Mouse (Mus musculus): ENCODE results near the gene Rnf149. TPM values are rescaled to one million over a fixed set of nuclear protein-coding genes. Genes with fewer than 3 reads are reported as not detected.

Rnf149 gene
- polyA plus RNA-seq, 1 experiment from 2014 or later, result 25.7 TPM

GRCm38 (mm10) chr1:39540592-39540991 is 36.6 kb downstream of the Rnf149 start:
- Histone ChIP-seq H3K9me3 (ENCODE audit: control insufficient read depth, low read length) (no peaks in the 10 kb centered on the region), H3K27me3 (ENCODE audit: control insufficient read depth, insufficient read depth, low read length) (no peaks in the 10 kb centered on the region), H3K4me3 (replicated peaks; ENCODE audit: low read depth, low read length) (no peak overlapping the region), H3K4me1 (ENCODE audit: control insufficient read depth, insufficient read depth, low read length) (peaks cover 13% of the 10 kb centered on the region), H3K9ac (replicated peaks; ENCODE audit: low read length) (no peak overlapping the region), H3K4me2 (ENCODE audit: low read length) (no peak overlapping the region), H3K27ac (replicated peaks; ENCODE audit: low read depth, low read length) (no peak overlapping the region), H3K36me3 (ENCODE audit: control insufficient read depth, insufficient read depth, low read length) (peaks cover 64% of the 10 kb centered on the region)
- DNase-seq, result no peak
- ATAC-seq (ENCODE audit: low FRiP score, low TSS enrichment), result no peak

- no peak overlapping the region for H3K27ac ChIP-seq (replicated peaks; ENCODE audit: low read depth, low read length)
- no peak for DNase-seq
- peak overlapping the region; percentile 30; the same call in 1 of the 2 replicates for H3K4me2 ChIP-seq (ENCODE audit: low read length)
- H3K4me1 ChIP-seq (ENCODE audit: control insufficient read depth, insufficient read depth, low read length), result peaks cover 16% of the 10 kb centered on the region
- H3K36me3 ChIP-seq (ENCODE audit: control insufficient read depth, insufficient read depth, low read length), result peaks cover 43% of the 10 kb centered on the region
- no peaks in the 10 kb centered on the region for H3K27me3 ChIP-seq (ENCODE audit: control insufficient read depth, insufficient read depth, low read length)
- no peaks in the 10 kb centered on the region for H3K9me3 ChIP-seq (ENCODE audit: control insufficient read depth, low read length)
- H3K4me3 ChIP-seq (replicated peaks; ENCODE audit: low read depth, low read length), result no peak overlapping the region
- WGBS, result 94% methylated on average over 10 of the region's 10 CpGs
- no peak for ATAC-seq (ENCODE audit: low FRiP score, low TSS enrichment)
- H3K9ac ChIP-seq (replicated peaks; ENCODE audit: low read length), result no peak overlapping the region; the same call in 1 of the 2 replicates
Measured at GRCm38 (mm10) chr1:39537631-39538380, 39.4 kb downstream of the Rnf149 start.

DNA sequence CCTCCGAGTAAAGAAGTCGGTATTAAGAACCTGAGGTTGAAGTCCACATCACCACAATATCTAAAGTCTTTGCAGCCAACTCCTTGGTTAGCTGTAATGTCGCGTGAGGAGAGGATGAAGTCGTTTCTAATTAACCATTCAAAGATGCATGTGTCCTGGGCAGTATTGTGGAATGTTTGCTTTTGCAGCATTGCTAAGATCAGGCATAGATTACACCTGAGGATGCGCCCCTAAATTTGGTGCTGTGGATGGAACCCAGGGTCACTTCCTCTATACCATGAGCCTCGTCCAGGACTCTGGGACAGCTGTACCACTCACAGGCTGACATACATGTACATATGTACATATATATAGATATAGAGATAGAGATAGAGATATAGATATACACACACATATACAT is 40.5 kb downstream of the Rnf149 start:
- peak overlapping the region; percentile 93 for H3K9ac ChIP-seq (replicated peaks; ENCODE audit: low read length)
- H3K36me3 ChIP-seq (ENCODE audit: control insufficient read depth, insufficient read depth, low read length), result peaks cover 33% of the 10 kb centered on the region
- peak overlapping the region; percentile 88 for H3K4me3 ChIP-seq (replicated peaks; ENCODE audit: low read depth, low read length)
- ATAC-seq (ENCODE audit: low FRiP score, low TSS enrichment) (no peak), DNase-seq (no peak)
- H3K4me2 ChIP-seq (ENCODE audit: low read length), result peak overlapping the region; percentile 78
- H3K27me3 ChIP-seq (ENCODE audit: control insufficient read depth, insufficient read depth, low read length), result no peaks in the 10 kb centered on the region
- H3K9me3 ChIP-seq (ENCODE audit: control insufficient read depth, low read length), result no peaks in the 10 kb centered on the region
- peaks cover 16% of the 10 kb centered on the region for H3K4me1 ChIP-seq (ENCODE audit: control insufficient read depth, insufficient read depth, low read length)
- H3K27ac ChIP-seq (replicated peaks; ENCODE audit: low read depth, low read length), result no peak overlapping the region
- 43% methylated on average over 7 of the region's 7 CpGs for WGBS

DNA sequence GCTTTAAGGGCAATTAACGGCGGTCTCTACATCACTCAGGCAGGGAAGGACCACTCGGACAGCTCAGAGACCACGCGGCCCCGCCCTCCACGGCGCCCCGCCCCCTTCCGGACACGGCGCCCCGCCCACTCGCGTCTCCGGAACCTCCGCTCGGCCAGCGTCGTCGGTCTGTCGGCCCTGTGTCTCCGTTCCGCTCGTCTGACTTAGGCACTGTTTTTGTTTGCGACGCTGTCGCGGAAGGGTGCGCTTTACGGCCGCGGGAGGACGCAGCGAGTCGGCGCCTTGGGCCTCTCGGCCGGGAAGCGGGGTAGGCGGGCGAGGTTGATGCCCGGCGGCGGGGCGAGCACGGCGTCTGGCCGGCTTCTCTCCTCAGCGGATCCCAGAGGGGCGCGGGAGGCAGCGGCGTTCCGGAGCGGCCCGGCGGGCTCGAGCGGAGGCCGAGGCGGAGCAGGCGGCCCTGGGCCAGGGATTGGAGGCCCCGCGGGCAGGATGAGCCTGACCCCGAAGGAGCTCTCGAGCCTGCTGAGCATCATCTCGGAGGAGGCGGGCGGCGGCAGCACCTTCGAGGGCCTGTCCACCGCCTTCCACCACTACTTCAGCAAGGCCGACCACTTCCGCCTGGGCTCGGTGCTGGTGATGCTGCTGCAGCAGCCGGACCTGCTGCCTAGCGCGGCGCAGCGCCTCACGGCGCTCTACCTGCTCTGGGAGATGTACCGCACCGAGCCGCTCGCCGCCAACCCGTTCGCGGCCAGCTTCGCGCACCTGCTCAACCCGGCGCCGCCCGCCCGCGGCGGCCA is 41.5 kb downstream of the Rnf149 start:
- Histone ChIP-seq H3K27ac (replicated peaks; ENCODE audit: low read depth, low read length) (peak overlapping the region; percentile 91), H3K9me3 (ENCODE audit: control insufficient read depth, low read length) (no peaks in the 10 kb centered on the region), H3K4me2 (ENCODE audit: low read length) (peak overlapping the region; percentile 78), H3K27me3 (ENCODE audit: control insufficient read depth, insufficient read depth, low read length) (no peaks in the 10 kb centered on the region), H3K9ac (replicated peaks; ENCODE audit: low read length) (peak overlapping the region; percentile 93), H3K4me3 (replicated peaks; ENCODE audit: low read depth, low read length) (peak overlapping the region; percentile 88), H3K36me3 (ENCODE audit: control insufficient read depth, insufficient read depth, low read length) (peaks cover 28% of the 10 kb centered on the region), H3K4me1 (ENCODE audit: control insufficient read depth, insufficient read depth, low read length) (peaks cover 16% of the 10 kb centered on the region)
- peak; percentile 92 for ATAC-seq (ENCODE audit: low FRiP score, low TSS enrichment)
- under 1% methylated on average over 100 of the region's 100 CpGs for WGBS
- peak; percentile 98 for DNase-seq

DNA sequence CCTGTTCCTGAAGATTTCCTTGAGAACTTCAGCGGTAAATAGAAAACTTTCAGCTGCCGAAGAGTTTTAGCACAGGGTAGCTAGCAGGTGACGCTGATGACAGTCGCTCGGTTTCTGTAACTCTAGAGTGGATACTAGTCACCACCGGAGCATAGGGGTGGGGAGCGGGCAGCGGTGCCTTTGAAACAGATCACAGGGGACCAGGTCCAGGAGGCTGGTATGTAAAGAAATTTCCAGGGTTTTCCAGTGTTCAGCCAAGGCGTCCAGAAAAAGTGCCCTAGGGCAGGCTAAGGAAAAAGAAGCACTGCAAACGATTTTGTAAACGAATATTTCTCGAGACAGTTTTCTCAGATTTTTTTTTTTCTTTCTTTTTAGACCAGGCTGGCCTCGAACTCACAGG is 42.4 kb downstream of the Rnf149 start, which contains the start of gene Cnot11:
Gene Cnot11 (plus strand): TSS at position 162 of the 400 bp plus-strand sequence.
- Histone ChIP-seq H3K4me1 (ENCODE audit: control insufficient read depth, insufficient read depth, low read length) (peaks cover 16% of the 10 kb centered on the region), H3K9me3 (ENCODE audit: control insufficient read depth, low read length) (no peaks in the 10 kb centered on the region), H3K36me3 (ENCODE audit: control insufficient read depth, insufficient read depth, low read length) (peaks cover 20% of the 10 kb centered on the region), H3K9ac (replicated peaks; ENCODE audit: low read length) (peak within 1 kb of the TSS; percentile 93), H3K4me3 (replicated peaks; ENCODE audit: low read depth, low read length) (peak within 1 kb of the TSS; percentile 88), H3K4me2 (ENCODE audit: low read length) (peak within 1 kb of the TSS; percentile 78), H3K27me3 (ENCODE audit: control insufficient read depth, insufficient read depth, low read length) (no peaks in the 10 kb centered on the region), H3K27ac (replicated peaks; ENCODE audit: low read depth, low read length) (peak within 1 kb of the TSS; percentile 91)
- ATAC-seq (ENCODE audit: low FRiP score, low TSS enrichment), result no peak
- 35% methylated on average over 13 of the region's 13 CpGs for WGBS
- DNase-seq, result no peak

DNA sequence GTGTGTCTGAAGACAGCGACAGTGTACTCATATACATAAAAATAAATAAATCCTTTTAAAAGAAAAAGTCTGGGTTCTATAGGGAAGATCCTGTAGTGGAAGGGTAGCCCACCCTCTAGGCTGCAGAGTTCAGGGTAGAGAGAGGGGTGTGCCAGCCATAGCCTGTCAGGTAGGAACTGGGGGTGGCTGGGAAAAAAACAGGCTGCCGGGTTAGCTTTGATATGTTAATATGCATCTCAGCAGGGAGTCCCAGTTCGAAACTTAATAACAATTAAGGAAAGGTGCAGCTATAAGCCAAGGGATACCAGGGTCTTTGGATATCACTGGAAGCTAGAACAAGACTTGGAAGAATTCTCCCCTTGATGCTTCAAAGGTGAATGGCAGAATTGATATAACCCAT is 43.3 kb downstream of the Rnf149 start:
- no peak overlapping the region for H3K27ac ChIP-seq (replicated peaks; ENCODE audit: low read depth, low read length)
- H3K4me2 ChIP-seq (ENCODE audit: low read length), result no peak overlapping the region
- no peak for DNase-seq
- 24% methylated on average over 3 of the region's 3 CpGs for WGBS
- H3K27me3 ChIP-seq (ENCODE audit: control insufficient read depth, insufficient read depth, low read length), result no peaks in the 10 kb centered on the region
- H3K9me3 ChIP-seq (ENCODE audit: control insufficient read depth, low read length), result no peaks in the 10 kb centered on the region
- H3K9ac ChIP-seq (replicated peaks; ENCODE audit: low read length), result no peak overlapping the region
- H3K4me3 ChIP-seq (replicated peaks; ENCODE audit: low read depth, low read length), result no peak overlapping the region
- no peak for ATAC-seq (ENCODE audit: low FRiP score, low TSS enrichment)
- peaks cover 16% of the 10 kb centered on the region for H3K4me1 ChIP-seq (ENCODE audit: control insufficient read depth, insufficient read depth, low read length)
- peaks cover 12% of the 10 kb centered on the region for H3K36me3 ChIP-seq (ENCODE audit: control insufficient read depth, insufficient read depth, low read length)

DNA sequence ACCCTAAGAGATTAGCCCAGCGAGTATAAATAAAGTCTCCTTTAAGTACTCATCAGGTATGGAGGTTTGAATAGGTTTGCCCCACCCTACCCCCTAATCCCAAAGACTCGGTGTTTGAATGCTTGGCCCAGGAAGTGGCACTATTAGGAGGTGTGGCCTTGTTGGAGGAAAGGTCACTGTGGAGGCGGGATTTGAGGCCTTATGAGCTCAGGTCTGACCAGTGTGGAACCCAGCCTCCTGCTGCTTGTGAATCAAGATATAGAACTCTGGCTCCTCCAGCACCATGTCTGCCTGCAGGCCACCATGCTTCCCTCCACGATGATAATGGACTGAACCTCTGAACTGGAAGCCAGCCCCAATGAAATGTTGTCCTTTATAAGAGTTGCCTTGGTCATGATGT is 46.2 kb downstream of the Rnf149 start:
- no peaks in the 10 kb centered on the region for H3K36me3 ChIP-seq (ENCODE audit: control insufficient read depth, insufficient read depth, low read length)
- no peak for ATAC-seq (ENCODE audit: low FRiP score, low TSS enrichment)
- H3K9me3 ChIP-seq (ENCODE audit: control insufficient read depth, low read length), result no peaks in the 10 kb centered on the region
- no peak overlapping the region for H3K4me2 ChIP-seq (ENCODE audit: low read length)
- no peak overlapping the region for H3K9ac ChIP-seq (replicated peaks; ENCODE audit: low read length)
- no peak overlapping the region for H3K4me3 ChIP-seq (replicated peaks; ENCODE audit: low read depth, low read length)
- H3K27me3 ChIP-seq (ENCODE audit: control insufficient read depth, insufficient read depth, low read length), result no peaks in the 10 kb centered on the region
- no peak for DNase-seq
- H3K27ac ChIP-seq (replicated peaks; ENCODE audit: low read depth, low read length), result no peak overlapping the region
- peaks cover 3% of the 10 kb centered on the region; the same call in 1 of the 2 replicates for H3K4me1 ChIP-seq (ENCODE audit: control insufficient read depth, insufficient read depth, low read length)
- WGBS, result 71% methylated on average over 4 of the region's 4 CpGs

DNA sequence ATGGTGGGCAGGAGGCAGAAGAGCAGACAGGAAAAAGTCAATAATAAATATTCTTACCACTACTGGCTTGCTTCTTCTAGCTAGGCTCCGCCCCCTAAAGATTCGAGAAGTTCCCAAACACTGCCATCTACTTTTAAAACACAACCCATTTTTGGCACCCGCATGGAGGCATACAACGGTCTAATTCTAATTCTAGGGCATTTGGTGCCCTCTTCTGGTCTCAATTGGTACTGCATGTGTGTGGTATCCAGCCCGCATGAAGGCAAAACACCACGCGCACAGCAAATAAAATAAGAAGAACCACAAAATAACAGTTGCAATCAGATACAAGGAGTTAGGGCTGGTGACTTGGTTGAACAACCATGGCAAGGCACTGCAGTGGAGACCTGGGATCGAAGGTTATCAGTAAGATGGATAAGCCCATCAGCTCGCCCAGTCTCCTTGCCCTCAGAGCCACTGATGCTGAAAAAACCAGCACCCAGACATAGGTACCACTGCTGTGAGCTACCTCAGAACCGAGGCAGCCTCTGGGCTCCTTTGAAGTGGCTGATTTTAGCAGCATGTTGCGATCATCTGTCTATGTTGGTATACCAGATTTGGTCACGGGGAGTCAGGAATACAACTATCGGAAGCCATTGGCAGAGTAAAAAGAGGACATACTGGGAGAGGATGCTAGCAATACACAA is 46.8 kb downstream of the Rnf149 start:
- H3K27me3 ChIP-seq (ENCODE audit: control insufficient read depth, insufficient read depth, low read length), result no peaks in the 10 kb centered on the region
- H3K27ac ChIP-seq (replicated peaks; ENCODE audit: low read depth, low read length), result no peak overlapping the region
- H3K4me3 ChIP-seq (replicated peaks; ENCODE audit: low read depth, low read length), result no peak overlapping the region
- ATAC-seq (ENCODE audit: low FRiP score, low TSS enrichment) (no peak), DNase-seq (peak; percentile 90)
- no peak overlapping the region for H3K4me2 ChIP-seq (ENCODE audit: low read length)
- 37% methylated on average over 13 of the region's 13 CpGs for WGBS
- no peak overlapping the region for H3K9ac ChIP-seq (replicated peaks; ENCODE audit: low read length)
- H3K9me3 ChIP-seq (ENCODE audit: control insufficient read depth, low read length), result no peaks in the 10 kb centered on the region
- peaks cover 3% of the 10 kb centered on the region; the same call in 1 of the 2 replicates for H3K4me1 ChIP-seq (ENCODE audit: control insufficient read depth, insufficient read depth, low read length)
- H3K36me3 ChIP-seq (ENCODE audit: control insufficient read depth, insufficient read depth, low read length), result no peaks in the 10 kb centered on the region
